Mouse (Mus musculus) cerebellum, postnatal 4 days (tissue): ENCODE measurements around the gene Wdfy1.

Source experiments
- DNase-seq, 2 experiments: peaks; one replicate each; pipeline ENCODE4 v3.0.0; 2022; ENCODE audit warnings: low spot score in 2 of 2, mixed read lengths in 1 of 2

Gene Wdfy1

GRCm38 (mm10) chr1:79775927-79776458 is at the start of gene Wdfy1, which contains the start of gene Mrpl44:
Wdfy1 (minus strand) TSS chr1:79776143.
Mrpl44 (plus strand) TSS chr1:79776018.
- peak; percentile 99 for DNase-seq

GRCm38 (mm10) chr1:79823951-79824633 is 48.1 kb upstream of the Wdfy1 start:
- no peak for DNase-seq

GRCm38 (mm10) chr1:79822806-79823525 is 47.0 kb upstream of the Wdfy1 start:
- peak in 1 of 2 experiments; percentile 32 for DNase-seq

- no peak for DNase-seq
These were observed 43.4 kb upstream of the Wdfy1 start for GRCm38 (mm10) chr1:79819296-79819879.

GRCm38 (mm10) chr1:79815446-79815845 is 39.5 kb upstream of the Wdfy1 start:
- no peak for DNase-seq

- DNase-seq: no peak
These were observed 33.5 kb upstream of the Wdfy1 start for GRCm38 (mm10) chr1:79809447-79809846.

GRCm38 (mm10) chr1:79806865-79807264 is 30.9 kb upstream of the Wdfy1 start:
- DNase-seq: peak in 1 of 2 experiments; percentile 41

- DNase-seq: no peak
These were observed 27.7 kb upstream of the Wdfy1 start for GRCm38 (mm10) chr1:79803614-79804013.

GRCm38 (mm10) chr1:79802858-79803427 is 27.0 kb upstream of the Wdfy1 start:
- no peak for DNase-seq

- no peak for DNase-seq
These were observed 21.1 kb upstream of the Wdfy1 start for GRCm38 (mm10) chr1:79797084-79797483.

- peak in 1 of 2 experiments; percentile 37 for DNase-seq
These were observed 10.5 kb upstream of the Wdfy1 start for GRCm38 (mm10) chr1:79786267-79786927.

- DNase-seq: no peak
These were observed 6.5 kb upstream of the Wdfy1 start for GRCm38 (mm10) chr1:79782433-79782832.

GRCm38 (mm10) chr1:79778011-79778410 is 2.1 kb upstream of the Wdfy1 start:
- no peak for DNase-seq

- DNase-seq: no peak
These were observed 1.7 kb downstream of the Wdfy1 start for GRCm38 (mm10) chr1:79774164-79774780.

GRCm38 (mm10) chr1:79768231-79768630 is 7.7 kb downstream of the Wdfy1 start:
- DNase-seq: no peak

- no peak for DNase-seq
These were observed 11.5 kb downstream of the Wdfy1 start for GRCm38 (mm10) chr1:79764483-79764882.

- no peak for DNase-seq
These were observed 11.9 kb downstream of the Wdfy1 start for GRCm38 (mm10) chr1:79764031-79764430.

GRCm38 (mm10) chr1:79762282-79763250 is 13.4 kb downstream of the Wdfy1 start:
- peak in 1 of 2 experiments; percentile 6 for DNase-seq

- DNase-seq: no peak
These were observed 14.0 kb downstream of the Wdfy1 start for GRCm38 (mm10) chr1:79761917-79762271.
